Mouse (Mus musculus): ENCODE results near the gene Tctex1d4.

Gene Tctex1d4

DNA sequence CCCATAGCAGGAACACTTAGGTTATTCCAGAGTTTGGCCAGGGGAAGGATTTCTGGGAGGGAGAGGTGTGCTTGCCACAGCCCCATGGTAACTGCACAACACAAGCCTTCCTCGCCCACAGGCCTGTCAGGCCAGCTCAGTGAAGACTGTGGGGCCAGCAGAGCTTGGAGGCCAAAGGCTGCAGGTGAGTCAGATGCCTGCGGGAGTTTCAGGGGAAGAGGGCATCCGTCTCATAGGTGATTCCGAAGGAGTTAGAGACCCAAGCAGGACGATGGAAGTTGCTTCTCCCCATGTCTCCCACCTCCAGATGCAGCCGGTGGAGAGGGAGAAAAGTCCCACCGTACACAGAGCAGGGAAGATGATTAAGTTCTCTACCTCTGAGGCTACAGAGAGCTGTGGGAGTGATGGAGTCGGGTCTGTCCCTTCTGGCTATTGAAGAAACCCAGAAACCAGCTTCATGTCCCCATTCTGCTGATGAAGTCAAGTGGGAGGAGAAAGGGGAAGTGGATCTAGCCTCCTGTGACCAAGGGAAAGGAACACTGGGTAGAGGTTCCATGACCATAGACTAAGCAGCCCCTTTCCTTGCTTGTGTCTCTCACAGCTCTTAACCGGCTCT is at the start of gene Tctex1d4:
Gene Tctex1d4, plus strand, starts transcription at position 120 of the 616 bp plus-strand sequence.
- DNase-seq (ENCODE audit: low read depth, low spot score): no peak

GRCm38 (mm10) chr4:117087948-117088640 is 38.5 kb upstream of the Tctex1d4 start:
- DNase-seq (ENCODE audit: low read depth, low spot score): no peak

- no peak for DNase-seq (ENCODE audit: low read depth, low spot score)
Measured at GRCm38 (mm10) chr4:117090586-117090985, 36.0 kb upstream of the Tctex1d4 start.

DNA sequence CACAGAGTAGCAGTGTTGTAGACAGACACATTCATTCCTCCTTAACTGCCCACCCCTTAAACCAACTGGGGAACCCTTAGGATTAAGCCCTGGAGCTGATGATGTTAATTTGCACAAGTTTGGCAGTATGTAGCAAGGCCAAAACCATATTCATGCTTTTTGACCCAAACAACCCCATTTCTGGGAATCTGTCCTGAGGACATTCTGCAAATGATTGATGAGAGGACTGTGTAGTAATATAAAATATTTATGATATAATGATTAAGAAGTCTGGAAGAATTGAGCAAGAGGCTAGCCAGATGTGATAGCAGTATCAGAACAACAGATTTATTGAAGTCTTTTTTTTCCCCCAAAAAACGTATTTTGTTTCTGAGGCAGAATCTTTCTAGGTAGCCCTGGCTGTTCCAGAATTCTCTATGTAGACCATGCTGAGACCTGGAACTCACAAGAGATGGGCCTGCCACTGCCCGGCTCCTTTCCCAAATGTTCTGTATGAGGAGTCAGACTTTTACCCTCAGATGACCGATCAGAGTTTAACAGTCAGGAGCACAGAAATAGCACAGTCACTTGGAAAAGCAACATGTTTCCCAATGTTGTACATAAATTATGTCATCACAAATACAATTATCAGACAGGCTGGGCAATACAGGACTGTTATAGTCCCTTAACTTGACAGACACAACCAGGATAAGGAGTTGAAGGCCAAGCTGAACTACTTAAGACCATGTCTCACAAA is 31.8 kb upstream of the Tctex1d4 start:
- no peak for DNase-seq (ENCODE audit: low read depth, low spot score)

- peak; percentile 95 for DNase-seq (ENCODE audit: low read depth, low spot score)
Measured at GRCm38 (mm10) chr4:117095551-117096452, 30.8 kb upstream of the Tctex1d4 start, which contains the start of gene Ptch2. Gene Ptch2 (plus strand): TSS chr4:117096075.

- DNase-seq (ENCODE audit: low read depth, low spot score): no peak
Measured at GRCm38 (mm10) chr4:117096666-117097065, 29.9 kb upstream of the Tctex1d4 start.

GRCm38 (mm10) chr4:117097969-117098763 is 28.4 kb upstream of the Tctex1d4 start:
- DNase-seq (ENCODE audit: low read depth, low spot score): no peak

GRCm38 (mm10) chr4:117098764-117099036 is 27.9 kb upstream of the Tctex1d4 start:
- DNase-seq (ENCODE audit: low read depth, low spot score): no peak

DNA sequence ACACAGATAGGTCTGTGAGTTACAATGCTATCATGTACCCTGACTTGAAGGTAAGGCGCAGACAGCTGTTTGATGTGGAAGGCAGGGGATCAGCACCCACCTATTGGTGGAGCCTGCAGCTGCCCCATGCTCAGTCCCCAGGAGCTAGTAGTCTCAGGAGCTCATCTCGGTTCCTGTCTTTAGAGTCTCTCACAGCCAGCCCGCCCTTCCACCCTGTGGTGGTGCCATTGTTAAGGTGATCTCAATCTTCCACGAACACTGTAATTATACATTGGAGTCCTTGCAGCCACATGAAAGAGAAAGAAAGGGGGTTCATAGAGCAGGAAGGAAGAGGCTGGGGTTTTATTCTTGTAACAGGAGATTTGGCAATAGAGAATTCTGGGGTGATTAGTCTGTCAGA is 26.6 kb upstream of the Tctex1d4 start:
- no peak for DNase-seq (ENCODE audit: low read depth, low spot score)

DNA sequence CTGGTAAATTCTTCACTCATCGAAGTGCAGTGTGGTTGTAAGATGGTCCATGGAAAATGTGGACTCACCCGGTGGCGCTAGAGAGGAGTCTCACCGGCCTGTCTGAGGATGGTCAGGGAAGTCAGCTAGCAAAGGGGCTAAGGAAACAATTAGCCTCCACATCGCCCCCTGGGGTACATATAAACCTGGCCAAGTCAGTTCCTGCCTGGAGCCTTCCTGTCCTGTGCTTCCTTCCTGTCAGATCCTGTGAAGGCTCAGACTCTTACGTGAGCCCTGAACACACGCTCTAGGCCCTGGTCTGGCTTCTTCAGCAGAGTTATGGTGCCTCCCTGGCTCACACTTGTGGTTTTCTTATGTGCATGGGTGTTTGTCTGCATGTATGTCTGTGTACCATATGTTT is 25.4 kb upstream of the Tctex1d4 start:
- DNase-seq (ENCODE audit: low read depth, low spot score): peak; percentile 91

GRCm38 (mm10) chr4:117104672-117105071 is 21.9 kb upstream of the Tctex1d4 start:
- peak; percentile 66 for DNase-seq (ENCODE audit: low read depth, low spot score)

DNA sequence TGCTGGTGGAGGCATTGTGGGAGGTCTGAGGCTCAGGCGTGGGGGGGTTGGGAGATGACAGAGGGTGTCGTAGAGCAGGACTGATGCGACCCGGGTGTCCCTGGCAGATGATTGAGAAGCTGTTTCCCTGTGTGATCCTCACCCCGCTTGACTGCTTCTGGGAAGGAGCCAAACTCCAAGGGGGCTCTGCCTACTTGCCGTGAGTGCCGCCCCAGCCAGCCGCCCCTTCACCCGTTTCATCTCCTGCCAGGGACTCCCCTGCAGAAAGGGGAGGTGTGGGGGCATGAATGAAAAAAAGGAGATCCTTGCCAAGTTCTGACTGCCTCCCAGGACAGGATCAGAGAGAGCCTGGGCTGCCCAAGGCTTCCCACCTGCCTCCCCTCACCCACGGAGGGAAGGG is 21.5 kb upstream of the Tctex1d4 start:
- DNase-seq (ENCODE audit: low read depth, low spot score): no peak

- no peak for DNase-seq (ENCODE audit: low read depth, low spot score)
Measured at GRCm38 (mm10) chr4:117107813-117108523, 18.6 kb upstream of the Tctex1d4 start.

GRCm38 (mm10) chr4:117108524-117108849 is 18.1 kb upstream of the Tctex1d4 start:
- DNase-seq (ENCODE audit: low read depth, low spot score): no peak

GRCm38 (mm10) chr4:117109330-117109729 is 17.3 kb upstream of the Tctex1d4 start:
- no peak for DNase-seq (ENCODE audit: low read depth, low spot score)

GRCm38 (mm10) chr4:117110249-117110648 is 16.3 kb upstream of the Tctex1d4 start:
- DNase-seq (ENCODE audit: low read depth, low spot score): no peak

DNA sequence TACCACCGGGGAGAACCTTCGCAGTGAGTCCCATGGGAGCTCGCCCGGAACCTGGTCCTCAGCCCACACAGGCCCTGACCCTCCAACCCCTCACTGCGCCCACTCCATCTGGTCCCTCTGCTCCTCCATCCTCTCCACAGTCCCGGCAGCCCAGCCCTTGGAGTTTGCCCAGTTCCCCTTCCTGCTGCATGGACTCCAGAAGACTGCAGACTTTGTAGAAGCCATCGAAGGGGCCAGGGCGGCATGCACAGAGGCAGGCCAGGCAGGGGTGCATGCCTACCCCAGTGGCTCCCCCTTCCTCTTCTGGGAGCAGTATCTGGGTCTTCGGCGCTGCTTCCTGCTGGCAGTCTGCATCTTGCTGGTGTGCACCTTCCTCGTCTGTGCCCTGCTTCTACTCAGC is 15.6 kb upstream of the Tctex1d4 start:
- DNase-seq (ENCODE audit: low read depth, low spot score): no peak

- no peak for DNase-seq (ENCODE audit: low read depth, low spot score)
Measured at GRCm38 (mm10) chr4:117113237-117113636, 13.4 kb upstream of the Tctex1d4 start.

DNA sequence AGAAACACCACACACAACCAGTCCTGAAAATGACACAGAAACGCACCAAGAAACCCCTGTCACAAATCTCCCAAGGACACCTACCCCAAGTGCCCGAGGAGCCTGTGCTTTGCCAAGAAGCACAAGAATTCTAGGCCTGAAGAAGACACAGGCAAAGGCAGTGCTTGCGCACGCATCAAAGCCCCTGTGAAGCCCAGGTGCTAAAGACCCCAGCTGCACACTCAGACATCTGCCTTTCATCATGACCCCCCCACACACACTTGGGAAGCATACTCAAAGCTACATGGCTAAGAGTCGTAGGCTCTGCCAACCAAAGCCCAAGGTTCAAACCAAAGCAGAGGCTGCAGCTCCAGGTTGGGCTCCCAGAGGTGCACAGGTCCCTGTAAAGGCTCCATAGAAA is 11.0 kb upstream of the Tctex1d4 start:
- DNase-seq (ENCODE audit: low read depth, low spot score): no peak

DNA sequence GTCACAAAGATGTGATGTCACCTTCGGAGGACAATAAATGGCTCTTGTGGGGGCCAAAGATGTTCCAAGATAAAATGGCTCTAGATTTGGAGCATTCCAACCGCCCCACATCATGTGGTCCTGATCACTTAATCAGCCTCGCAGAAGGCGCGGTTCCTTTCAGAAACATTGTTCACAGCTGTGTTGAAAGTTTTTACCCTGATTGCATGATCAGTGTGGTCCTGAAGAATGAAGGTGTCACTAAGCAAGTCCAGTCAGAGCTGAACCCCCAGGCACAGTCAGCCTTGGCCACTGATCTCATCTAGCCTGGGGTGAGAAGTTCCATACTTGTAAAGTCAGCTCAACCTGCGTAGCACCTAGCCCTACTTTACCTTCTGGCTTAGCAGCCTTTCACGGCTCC is 8.7 kb upstream of the Tctex1d4 start:
- DNase-seq (ENCODE audit: low read depth, low spot score): no peak

DNA sequence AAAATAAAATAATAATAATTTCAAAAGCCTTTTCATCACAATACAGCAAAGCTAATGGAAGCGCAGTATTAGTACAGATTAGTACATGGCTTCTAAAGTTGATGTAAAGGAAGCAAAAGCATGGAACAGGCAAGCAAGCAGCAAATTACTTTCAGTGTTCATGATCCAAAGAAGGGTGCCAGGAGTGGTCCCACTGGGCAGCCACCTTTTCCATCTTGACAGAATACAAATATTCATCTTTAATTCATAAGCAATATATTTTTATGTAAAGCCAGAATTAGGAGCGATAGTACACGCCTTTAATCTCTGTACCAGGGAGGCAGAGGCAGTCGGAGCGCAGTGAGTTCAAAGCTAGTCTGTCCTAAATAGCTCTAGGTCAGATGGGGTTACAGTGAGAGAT is 7.0 kb upstream of the Tctex1d4 start:
- DNase-seq (ENCODE audit: low read depth, low spot score): no peak
